Mouse (Mus musculus) T-helper 17 cell (primary cell): Measurements from ENCODE around the gene Kcns1.

Experiments used
- in situ Hi-C, 2 experiments: fragments of 300-600 bp; cut with MboI, MseI; formaldehyde crosslinking; loops; 1 replicate in 1 of 2; 2 replicates in 1 of 2; pipeline ENCODE4 v1.15.1; 2025; ENCODE audit warnings: high pct_unique_total_duplicates in 2 of 2

The Kcns1 gene

DNA sequence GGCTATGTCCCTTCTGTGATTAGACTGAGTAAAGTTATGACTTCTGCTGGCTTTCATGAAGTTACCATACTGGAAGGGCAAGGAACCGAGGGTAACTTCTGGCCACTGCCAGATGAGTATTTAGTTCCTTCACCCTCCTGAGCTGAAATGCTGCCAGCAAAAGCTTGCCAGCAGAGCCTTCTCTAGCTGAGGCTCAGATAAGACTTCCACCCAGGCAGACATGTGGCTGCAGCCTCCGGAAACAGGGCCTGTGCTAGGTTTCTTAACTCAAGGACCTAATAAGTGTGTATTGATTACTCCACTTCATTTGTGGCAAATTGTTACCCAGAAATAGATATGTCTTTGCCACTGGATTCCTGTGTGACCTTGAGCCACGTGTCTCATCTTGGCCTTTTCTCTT, 2.5 kb upstream of the Kcns1 start:
- in situ Hi-C loops, result no loop called here

DNA sequence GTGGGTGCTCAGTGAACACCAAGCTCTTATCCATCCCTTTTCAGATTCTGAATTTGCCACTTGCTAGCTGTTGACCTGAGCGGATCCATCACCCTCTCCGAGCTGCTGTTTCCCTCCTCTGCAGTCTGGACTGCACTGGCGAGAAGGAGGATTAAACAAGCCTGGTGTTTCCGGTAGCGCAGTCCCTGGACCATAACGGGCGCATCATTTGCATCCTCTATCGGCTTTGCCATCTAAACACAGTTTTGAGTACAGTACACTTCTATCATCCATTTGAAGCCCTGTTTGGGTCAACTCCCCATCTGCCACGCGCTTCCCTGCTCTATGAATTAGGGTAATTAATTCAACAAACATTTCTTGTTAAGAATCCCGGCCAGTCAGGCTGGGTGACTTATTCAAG, 587 bp downstream of the Kcns1 start:
- in situ Hi-C loops, result no loop called here

DNA sequence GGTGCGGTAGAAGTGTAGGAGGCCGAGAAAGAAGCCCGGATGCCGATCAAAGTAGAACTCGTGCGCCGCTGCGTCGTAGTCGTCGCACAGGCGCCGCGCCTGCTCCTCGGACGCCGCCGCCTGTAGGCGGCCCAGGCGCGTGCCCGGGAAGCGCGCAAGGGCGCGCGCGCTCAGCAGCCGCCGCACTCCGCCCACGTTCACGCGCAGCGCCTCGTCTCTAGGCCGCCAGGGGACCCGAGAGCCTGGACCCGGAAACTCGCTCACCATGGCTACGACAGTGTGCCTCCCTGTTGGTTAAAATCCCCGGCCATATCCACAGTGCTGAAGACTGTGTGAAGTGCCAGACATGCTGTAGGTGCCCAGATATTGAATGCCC, 2.4 kb downstream of the Kcns1 start:
- in situ Hi-C loops, result no loop called here

DNA sequence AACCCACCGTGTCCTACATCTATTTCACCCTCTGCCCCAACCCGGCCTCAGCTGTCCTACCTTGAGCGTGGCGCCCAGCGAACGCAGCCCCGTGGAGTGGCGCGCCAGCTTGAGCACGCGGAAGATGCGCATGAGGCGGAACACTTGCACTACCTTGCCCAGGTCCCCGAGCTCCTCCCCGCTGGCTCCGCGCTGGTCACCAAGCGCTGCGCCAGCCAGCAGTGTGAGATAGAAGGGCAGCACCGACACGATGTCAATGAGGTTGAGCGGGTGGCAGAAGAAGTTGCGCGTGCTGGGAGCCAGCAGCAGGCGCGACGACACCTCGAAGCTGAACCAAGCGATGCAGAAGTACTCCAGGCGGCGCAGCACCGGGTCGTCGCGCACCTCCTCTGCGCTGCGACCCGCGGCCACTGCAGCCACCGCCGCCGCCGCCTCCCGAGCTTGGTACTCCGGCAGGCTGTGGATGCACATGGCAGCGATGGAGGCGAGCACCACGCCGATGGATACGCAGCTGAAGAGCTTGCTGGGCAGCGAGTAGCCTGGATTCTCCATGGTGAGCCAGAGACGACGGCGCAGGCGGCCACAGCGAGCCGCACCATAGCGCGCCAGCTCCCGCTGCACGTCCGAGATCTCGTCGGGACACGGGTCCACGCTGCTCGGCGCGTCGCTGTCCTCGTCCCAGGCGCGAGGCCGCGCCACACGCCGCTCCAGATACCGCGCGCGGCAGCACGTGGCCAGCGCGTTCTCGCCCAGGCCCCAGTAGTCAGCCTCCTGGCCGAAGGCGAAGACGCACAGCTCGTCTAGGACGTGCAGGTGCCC, 3.0 kb downstream of the Kcns1 start:
- in situ Hi-C loops, result no loop called here

DNA sequence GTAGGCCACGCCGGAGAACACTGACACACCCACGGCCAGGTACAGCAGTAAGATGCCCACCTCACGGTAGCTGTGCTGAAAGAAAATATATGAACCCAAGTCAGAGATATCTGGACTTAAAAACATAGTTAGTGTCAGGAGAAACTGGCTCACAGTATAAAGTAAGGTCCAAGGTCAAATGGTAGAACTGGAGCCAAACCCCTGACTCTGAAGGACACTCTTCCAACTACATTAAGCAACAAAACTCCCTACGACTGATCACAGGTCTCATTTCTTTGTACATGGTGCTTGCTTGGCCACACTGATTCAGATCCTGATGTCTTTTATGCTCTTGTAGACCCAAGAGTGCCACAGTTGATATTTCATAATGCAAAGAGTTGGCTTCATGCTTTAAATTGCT, 6.0 kb downstream of the Kcns1 start:
- in situ Hi-C loops, result no loop called here

DNA sequence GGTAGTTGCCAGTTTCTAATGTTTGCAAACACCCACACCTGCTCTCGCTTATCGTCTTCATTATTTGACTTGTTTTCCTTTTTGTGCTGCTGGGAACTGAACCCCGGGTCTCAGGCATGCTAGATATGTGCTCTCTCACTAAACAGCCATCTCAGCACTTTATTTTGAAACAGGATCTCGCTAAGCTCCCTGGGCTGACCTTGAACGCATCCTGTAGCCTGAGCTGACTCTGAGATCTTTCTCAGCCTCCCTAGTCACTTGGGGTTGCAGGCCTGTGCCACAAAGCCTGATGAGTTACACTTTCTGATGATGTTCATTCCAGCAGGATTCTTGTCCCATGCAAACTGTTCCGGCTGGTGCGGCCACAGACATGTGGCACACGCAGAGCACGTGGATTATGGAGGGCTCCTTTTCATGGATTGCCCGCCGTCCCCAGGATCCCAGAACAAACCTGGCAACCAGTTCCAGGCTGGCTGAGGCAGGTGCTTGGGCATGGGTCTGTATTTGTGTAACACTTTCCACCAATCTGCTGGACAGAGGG, 9.3 kb downstream of the Kcns1 start:
- in situ Hi-C loops, result no loop called here

DNA sequence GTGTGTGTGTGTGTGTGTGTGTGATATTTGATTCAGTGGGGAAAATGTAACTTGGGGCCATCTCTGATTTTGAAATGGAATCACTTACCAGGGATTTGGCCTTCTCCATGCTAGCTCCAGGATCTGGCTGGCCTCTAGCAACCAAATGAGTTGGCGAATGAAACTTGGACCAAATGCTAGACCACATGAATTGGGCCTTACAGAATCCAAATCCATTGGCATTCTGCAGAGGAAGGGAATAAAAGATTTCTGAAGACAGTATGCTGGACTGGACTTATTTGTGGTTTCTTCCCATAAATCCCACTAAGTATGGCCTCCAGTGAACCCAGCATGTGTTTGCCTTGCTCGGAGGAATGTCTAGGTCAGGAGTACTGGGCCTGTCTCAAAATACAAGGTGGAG, 12.1 kb downstream of the Kcns1 start:
- in situ Hi-C loops, result loop anchor here in 1 of 2 experiments (5.0 kb wide), 1 partner anchor 42 kb away; no protein-coding TSS in a partner anchor

DNA sequence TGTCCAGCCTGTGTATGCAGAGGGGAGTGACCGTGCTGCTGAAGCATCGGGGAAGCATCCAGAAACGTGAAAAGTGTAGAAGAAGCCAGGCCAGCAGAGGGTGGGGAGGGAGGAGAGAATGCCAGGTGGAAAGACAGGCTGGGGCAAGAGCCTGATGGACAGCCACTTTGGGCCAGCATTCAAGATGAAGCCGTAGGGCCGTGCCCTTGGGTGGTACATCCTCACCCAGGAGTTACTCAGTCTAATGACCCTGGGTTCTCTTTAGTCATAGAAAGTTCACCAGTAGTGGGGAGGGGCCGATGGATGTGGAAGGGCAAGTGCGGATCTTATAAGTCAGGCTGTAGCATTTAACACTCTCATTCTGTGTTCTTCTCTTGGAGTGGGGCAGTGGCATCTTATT, 14.8 kb downstream of the Kcns1 start:
- in situ Hi-C loops, result loop anchor here in 1 of 2 experiments (5.0 kb wide), 1 partner anchor 39 kb away; no protein-coding TSS in a partner anchor

DNA sequence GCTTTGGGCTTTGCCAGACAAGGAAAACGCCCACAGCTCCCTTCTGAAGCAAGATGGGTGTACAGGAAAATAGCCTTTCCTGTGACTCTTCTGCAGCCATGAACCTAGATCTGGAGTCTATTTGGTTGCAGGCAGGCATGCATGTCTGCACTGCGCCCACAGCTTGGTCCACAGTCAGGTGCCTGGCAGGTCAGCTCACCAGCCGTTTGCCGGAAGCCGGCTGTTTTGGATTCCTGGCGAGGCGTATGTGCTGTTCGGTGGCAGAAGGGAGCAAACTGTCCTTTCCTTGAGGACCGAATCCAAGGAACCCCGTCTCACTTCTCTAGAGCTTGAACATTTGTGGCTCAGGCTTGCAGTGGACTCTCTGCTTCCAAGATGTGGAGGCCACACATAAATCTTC, 16.9 kb downstream of the Kcns1 start:
- in situ Hi-C loops, result no loop called here

DNA sequence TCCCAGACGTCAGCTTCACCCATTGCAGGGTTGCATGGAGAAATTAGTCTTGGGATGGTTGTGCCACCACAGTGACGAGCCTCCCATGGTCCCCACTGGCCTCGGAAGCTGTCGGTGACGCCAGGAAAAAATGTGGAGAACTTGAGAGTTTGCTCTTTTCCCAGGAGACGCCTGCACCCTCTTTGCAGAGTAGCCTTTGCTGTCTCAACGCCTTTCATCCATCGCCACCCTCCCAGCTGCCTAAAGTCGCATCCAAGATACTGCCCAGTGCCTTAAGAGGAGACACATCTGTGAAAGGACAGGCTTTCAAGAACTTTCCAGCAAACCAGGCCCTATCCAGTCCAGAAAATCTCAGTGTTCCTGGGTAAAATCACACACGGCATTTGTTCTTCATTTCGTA, 18.6 kb downstream of the Kcns1 start:
- in situ Hi-C loops, result no loop called here

DNA sequence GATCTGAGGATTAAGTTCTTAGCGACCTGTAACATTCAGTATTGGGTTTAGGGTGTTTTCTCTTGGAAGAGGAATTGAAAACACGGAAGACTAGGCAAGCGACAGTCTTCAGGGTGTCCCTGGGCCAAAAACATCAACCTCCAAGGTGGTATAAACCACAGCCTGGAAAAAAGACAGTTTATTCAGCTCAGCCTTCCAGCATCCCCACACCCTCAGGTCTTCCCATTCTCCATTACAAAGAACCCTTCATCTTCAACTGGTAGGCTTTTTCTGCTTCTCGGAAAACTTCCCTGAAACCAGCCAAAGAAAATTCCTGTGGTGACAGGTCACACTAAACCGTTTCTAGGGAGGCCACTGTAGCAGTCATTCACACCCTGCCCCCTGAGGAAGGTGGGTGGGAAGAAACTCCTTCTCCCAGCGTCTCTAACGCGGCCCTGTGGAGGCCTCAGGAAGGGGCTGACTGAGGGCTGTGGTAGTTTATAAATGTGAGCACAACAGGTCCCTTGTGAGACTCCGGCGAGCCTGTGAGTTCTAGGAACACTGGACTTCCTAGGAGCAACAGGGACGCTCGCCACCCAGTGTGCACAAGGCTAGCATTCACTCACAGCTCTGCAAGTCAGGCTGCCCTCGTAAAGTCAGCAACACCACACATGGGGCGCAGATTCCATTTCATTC, 20.7 kb downstream of the Kcns1 start:
- in situ Hi-C loops, result no loop called here

DNA sequence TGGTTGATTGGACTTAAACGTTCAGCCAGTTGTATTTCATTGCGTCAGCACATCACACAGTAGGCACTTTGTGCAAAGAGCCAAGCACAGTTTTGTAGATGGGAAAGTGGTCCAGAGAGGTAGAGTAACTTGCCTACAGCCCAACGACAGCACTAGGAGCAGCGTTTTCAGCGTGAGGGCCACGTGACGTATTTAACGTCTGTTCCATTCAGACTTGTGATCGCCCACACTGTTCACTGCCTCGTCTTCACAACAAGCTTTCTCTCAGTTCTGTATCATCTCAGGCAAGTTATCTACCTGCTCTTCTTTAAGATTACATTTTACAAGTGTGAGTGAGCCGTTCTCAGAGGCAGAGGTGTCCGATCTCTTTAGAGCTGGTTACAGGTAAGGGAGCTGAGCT, 24.4 kb downstream of the Kcns1 start:
- in situ Hi-C loops, result no loop called here

DNA sequence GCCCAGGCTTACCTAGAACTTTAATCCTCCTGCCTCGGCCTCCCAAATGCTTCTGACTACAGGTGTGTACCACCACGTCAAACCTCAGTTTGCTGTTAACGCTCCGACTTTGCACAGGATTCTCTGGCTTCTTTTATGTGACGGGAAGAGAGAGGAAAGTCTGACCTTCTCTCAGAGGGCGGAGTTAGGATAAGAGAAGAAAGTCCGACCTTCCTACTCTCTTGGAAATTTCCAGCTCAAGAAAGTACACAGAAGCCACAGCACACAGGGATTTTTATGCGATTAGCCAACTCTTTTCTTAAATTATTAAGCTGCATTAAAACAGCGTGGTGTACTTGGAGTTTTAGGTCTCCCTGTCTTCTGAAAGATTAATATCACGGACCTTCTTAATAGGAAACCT, 26.4 kb downstream of the Kcns1 start:
- in situ Hi-C loops, result no loop called here

DNA sequence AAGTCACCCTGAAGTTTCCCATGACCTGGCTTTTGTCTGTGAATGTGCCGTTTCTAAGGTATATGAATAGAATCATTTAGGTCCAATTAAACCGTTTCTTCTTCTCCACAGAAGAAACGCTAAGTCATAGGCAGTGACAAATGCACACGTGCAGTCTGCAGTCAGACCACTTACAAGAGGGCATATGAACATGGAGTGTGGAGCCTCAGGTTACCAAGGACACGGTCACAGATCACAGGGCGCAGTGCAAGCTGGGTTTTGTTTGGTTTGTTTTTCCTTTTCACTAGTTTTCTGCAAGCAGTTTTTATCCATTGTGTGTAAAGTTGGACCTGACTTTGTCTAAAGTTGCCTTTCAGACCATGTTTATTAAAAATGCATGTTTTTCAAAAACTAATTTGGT, 26.9 kb downstream of the Kcns1 start:
- in situ Hi-C loops, result no loop called here

DNA sequence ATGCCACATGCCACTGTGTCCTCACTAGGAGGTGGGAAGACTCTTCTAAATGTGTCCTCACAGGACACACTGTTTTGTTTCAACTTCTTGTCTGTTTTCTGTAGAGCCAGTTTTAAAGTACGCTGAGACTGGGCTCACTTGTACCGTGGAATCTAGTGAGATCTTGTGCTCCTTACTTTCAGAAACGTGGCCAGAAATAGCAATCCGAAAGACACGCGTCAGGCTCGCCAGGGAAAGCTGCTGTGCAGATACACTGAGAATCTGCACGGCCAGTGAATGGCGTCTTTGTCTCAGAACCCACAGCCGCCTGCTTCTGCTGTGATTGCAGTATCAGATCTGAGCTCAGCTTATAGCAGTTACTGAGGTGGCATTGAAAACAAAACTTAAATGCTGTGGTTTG, 28.9 kb downstream of the Kcns1 start:
- in situ Hi-C loops, result no loop called here

DNA sequence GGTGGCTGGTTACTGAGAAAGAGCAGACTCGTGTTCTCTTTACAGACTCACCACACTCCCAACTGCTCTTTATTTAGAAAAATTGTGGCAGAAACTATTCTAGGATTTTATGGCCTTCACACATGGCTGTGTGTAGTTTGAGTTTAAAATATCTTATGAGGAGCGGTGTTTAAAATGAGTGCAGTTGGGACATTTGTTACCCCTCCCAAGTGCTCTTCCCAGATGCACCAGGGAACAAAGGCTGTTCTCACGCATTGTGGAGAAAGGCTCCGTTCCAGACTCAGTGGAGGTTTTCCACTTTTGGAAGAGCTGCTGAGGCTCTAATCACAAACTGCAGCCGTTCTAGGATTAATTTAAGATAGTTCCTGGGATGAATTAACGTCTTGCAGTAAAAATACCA, 33.2 kb downstream of the Kcns1 start:
- in situ Hi-C loops, result no loop called here

DNA sequence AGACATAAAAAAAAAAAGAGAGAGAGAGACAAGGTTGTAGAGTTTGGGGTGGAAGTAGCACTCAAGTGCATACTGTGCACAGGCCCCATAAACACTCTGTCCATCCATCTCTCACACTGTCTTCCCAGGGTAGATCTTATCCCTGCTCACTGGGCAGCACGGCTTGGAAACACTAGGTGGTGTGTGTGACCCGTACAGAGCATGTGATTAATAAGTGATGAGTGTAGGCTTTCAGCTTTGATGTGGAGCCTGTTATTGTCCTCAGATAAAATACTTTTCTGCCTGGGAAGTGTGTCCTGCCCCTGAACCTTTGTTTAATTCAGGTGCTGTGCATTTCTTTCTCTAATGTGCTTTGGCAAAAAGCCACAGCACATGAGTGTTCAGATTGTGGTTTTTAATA, 34.5 kb downstream of the Kcns1 start:
- in situ Hi-C loops, result no loop called here

DNA sequence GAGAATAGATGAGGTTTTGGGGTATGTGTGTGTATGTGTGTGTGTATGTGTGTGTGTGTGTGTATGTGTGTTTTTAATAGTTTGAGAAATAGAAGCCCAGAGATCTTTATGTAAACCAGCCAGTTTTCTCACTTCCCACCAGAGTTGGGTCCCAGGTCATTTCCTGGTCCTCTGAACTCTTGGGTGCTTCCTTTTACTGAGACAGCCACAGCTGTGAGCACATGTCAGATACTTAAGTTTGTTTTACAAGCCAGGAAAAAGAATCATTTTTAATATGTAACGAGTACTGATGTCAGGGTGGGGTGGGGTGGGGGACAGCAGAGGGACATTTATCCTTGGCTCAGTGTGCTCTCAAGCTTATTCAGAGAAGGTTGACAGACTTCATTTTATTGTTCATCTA, 35.5 kb downstream of the Kcns1 start:
- in situ Hi-C loops, result no loop called here

DNA sequence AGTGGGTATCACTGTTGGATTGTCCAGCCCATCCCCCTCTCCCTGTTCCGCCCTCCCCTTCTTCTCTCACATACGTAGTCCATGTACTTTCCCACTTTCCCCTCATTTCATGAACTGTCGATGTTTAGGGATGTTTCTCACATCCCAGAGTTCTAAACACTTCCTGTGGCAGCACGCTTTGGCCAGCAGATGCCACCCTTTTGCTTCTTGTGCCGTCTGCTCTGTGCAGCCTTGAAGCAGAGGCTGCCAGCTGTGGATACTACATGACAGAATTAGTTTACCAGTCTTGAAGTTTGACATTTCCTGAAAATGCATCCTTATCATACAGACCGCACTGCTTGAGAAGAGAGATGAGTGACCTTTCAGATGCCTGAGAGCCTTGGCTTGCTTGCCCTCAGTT, 36.4 kb downstream of the Kcns1 start:
- in situ Hi-C loops, result no loop called here

DNA sequence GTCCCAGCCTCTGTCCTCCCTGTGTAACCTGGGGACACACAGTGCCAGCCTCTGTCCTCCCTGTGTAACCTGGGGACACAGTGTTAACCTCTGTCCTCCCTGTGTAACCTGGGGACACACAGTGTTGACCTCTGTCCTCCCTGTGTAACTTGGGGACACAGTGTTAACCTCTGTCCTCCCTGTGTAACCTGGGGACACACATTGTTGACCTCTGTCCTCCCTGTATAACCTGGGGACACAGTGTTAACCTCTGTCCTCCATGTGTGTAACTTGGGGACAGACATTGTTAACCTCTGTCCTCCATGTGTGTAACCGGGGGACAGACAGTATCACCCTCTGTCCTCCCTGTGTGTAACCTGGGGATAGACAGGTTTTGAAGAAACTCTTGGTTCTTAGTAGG, 39.3 kb downstream of the Kcns1 start:
- in situ Hi-C loops, result no loop called here

DNA sequence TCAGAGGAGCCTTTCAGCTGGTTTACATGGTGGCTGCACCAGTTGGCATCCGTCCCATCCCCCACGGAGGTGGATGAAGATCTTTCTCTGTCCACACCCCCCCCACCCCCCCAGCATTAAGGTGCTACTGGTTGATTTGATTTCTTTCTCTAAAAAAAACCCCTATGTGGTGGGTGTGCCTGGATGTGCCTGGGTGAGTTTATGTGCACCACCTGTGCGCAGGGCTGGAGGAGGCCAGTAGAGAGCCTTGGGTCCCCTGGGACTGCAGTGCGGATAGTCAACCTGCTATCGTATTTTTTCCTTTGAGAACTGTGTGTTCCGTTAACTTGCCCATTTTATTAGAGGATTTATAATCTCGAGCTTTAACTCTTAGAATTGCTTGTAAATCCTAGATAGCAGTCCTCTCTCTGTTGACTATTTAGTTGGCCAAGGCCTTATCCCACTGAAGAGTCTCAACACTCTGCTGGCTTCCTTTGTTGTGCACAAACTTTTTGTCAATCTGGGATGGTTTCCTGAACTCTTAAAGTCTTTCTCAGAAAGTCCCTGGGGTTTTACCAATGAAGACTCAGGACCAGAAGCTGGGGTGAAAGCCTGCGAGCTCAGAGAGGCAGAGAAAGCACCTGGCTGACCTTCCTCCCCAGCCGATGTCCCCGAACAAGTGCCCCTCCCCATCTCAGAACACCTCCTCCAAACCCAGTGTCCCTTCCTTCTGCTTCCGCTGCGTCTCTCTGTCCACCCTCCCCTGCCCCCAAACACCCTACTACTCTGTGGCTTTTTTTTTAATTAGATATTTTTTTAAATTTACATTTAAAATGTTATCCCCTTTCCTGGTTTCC, 42.1 kb downstream of the Kcns1 start:
- in situ Hi-C loops, result no loop called here

DNA sequence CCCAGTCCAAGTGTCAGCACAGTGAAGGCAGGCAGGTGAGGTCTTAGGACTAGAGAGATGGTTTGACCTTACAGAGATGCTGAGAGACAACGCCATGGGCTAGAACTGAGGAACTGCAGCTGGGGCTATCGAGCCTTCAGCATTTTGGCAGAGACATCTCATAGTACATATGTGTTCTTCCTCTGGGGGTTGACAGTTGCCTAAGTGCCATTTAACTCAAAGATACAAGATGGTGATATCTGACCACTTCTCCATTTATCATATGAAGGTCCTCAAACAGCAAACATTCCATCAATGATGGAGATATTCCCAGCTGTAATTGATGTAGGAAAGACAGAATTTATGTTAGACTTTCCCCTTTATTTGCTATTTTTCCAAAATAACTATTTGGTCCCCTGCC, 43.6 kb downstream of the Kcns1 start:
- in situ Hi-C loops, result no loop called here
